Mouse (Mus musculus) gonadal fat pad, adult 2 months (tissue): ENCODE results near the gene Fry. TPM values are rescaled to one million over a fixed set of nuclear protein-coding genes. Genes with fewer than 3 reads are reported as not detected.

Experiments
- DNase-seq: peaks from one replicate; pipeline ENCODE4 v3.0.0-alpha.2; 2012; ENCODE audit warnings: low read depth
- polyA plus RNA-seq: library from polyadenylated mRNA; depleted of rRNA; stranded (reverse); fragments of >200 nt; gene quantifications from 2 replicates; pipeline ENCODE4 v1.2.3, GENCODE M21; 2012

Fry gene
- polyA plus RNA-seq, 1 experiment: 53.3 TPM

- DNase-seq: peak; percentile 81
Observed at GRCm38 (mm10) chr5:150173869-150174268, 55.4 kb downstream of the Fry start.

DNA sequence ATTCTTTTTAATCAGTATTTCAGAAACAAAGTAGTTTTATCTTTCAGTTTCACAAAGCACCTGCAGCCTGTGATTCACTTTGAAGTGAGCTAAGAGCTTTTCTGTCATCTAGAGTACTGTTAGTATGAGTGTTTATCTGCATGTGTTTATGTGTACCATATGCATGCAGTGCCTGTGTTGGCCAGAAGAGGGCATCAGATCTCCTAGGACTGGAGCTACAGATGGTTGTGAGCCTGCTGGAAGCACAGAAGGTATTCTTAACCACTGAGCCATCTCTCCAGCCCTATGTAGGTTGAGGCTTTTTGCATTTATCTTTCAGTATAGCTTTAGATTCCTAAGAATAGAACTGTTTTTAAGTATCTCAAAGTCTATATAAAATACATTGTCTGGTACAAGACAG, 56.5 kb downstream of the Fry start:
- DNase-seq: no peak

- no peak for DNase-seq
Observed at GRCm38 (mm10) chr5:150176251-150177015, 58.0 kb downstream of the Fry start.

DNA sequence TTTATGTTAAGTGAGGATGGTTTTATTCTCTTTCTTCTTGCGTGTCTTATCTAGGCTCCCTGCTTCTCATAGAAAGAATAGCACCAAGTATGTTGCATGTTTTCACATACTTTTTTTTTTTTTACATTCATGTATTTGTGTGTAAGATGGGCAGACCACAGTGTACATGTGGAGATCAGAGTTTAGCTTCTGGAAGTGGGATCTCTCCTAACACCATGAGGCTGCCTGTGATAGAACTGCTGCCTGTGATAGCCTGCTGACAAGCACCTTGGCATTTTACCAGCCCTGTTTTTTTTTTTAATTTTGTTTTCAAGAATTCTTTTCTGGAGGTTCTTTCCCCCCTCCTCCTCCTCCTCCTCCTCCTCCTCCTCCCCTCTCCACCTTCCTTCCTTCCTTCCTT, 59.3 kb downstream of the Fry start:
- DNase-seq: no peak

- no peak for DNase-seq
Observed at GRCm38 (mm10) chr5:150178194-150178801, 59.9 kb downstream of the Fry start.

GRCm38 (mm10) chr5:150180985-150181607, 62.7 kb downstream of the Fry start:
- no peak for DNase-seq

DNA sequence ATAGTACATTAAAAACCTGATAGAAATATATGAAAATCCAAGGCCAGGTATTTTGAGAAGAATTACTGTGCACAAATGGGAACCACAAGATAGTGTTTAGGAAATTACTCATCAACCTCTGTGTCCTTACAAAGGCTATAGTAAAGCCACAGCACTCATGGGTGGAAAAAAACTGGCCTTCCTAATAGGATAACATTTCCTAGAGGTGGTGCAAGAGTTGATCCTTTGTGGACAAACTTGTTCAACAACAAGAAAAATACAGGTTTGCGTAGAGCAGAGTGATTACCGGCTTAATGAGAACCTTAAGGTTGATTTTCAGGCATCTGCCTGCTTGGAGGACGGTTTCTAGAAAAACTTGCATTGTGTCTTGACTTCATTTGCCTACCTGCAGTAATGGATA, 66.5 kb downstream of the Fry start:
- no peak for DNase-seq

DNA sequence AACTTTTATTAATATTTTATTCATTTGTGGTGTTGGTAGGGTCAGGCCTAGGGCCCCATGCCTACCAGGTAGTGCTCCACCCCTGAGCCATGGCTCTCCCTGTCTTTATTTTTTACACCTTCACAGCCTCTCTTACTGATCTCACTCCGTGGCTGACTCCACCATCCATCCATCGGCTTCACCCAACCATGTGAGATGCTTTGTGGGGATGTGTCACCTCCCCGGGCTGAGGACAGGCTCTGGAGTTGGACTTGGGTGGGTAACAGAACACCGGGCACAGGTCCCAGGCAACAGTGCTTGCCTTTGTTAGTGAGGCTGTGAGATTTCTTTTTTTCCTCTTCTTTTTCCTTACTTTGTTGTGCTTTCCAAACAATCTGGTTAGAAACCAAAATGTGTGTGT, 67.7 kb downstream of the Fry start:
- no peak for DNase-seq

GRCm38 (mm10) chr5:150186676-150187075, 68.2 kb downstream of the Fry start:
- DNase-seq: no peak

- no peak for DNase-seq
Observed at GRCm38 (mm10) chr5:150188031-150188430, 69.6 kb downstream of the Fry start.

- no peak for DNase-seq
Observed at GRCm38 (mm10) chr5:150190454-150191358, 72.3 kb downstream of the Fry start.

GRCm38 (mm10) chr5:150195514-150196210, 77.2 kb downstream of the Fry start:
- no peak for DNase-seq

DNA sequence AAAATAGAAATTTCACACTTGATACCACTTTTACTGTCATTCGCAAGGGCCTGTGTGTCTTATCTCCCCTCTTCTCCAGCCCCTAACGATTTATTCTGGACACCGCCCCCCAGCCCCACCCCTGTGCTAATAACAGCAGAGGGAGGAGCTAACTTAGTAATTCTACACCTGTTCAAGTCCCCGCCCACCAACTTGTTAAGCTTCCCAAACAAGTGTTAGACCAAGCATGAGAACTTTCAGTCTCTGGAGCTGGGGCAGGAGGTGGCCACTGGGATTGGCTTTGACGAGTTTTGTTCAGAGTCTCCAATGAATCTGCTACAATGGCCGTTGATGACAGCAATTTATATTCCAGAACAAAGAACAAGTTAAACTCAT, 77.8 kb downstream of the Fry start:
- DNase-seq: no peak

GRCm38 (mm10) chr5:150196881-150197311, 78.5 kb downstream of the Fry start:
- DNase-seq: no peak

DNA sequence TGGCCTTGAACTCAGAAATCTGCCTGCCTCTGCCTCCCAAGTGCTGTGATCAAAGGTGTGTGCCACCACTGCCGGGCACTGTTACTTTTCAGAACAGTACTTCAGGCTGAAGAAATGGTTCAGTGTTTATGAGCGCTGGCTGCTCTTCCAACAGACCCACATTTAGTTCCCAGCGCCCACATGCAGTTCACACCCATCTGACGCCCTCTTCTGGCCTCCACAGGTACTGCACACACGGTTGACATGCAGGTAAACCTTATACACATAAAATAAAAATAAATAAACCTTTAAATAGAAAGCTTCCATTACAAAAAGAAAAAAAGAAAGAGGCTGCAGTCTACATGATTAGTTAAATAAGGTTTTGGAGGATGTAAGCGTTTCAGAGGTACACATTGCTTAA, 88.3 kb downstream of the Fry start:
- DNase-seq: no peak

DNA sequence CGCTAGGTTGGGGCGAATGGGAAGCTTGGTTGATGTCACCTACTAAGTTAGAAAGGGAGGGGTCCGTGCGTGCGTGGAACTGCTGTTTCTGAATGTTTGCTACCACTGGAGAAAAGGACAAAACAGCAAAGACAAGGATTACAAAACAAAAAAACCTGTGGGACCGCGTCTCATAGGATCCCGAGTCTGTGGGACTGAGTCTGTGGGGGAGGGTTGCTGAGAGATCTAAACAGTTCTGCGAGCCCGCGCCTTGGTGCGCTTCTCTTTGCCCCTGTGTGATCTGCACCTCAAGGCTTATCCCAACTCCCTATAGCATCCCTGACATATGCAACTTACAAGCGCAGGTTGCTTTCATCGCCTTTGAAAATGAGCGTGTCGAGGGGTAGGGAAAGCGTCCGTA, 89.2 kb downstream of the Fry start:
- DNase-seq: no peak

DNA sequence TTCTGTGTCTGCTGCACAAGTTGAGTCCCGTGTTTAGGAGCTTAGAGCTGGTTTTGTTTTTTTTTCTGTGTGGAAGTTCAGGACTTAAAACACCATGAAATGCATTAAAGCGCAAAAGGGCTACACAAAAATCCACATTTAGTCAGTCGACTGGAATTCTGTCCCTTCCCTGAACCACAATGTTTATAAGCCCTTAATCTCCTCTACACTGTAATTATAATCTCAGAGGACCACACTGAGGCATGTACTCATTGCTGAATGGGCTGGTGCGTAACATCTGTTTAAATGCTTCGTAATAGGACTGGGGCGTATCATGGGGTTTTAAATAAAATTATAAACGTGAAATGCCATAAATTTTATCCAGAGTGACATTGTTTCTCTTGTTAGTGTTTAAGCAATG, 89.6 kb downstream of the Fry start:
- no peak for DNase-seq

GRCm38 (mm10) chr5:150214081-150214480, 95.6 kb downstream of the Fry start:
- DNase-seq: peak; percentile 74

DNA sequence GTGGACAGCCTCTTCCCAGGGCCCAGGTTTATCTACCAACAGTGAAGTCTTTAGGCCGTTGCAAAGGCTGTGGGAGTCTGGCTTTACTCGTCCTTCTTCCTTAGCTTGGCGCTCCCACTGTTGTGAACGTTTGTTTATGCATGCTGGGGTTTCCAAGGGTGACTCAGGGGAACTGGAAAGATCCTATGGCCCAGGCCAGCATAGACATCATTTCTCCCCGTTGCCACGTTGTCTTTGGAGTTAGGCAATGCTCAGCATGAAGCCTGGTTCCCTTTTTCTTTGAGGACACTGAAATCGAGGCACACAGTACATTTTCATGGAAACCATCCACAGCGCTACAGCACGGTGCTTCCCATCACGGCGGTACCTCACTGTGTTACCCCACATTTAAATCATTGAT, 97.6 kb downstream of the Fry start:
- DNase-seq: no peak

DNA sequence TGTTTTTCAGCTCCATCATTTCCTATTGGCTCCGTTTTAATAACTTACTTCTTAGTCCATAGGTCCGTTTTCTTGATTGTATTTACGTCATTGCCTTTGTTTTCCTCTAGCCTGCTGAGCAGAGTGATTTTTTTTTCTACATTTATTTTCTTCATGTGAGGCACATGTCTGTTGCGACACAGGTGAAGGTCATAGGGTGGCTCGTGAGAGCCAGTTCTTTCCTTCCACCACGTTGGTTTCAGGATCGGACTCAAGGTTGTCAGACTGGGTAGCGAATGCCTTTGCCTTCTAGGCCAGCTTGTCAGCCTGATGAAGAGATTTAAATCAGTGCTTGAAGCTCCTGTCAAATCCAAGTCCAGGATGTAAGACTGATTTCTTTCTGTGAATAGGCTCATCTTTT, 101.0 kb downstream of the Fry start:
- no peak for DNase-seq

DNA sequence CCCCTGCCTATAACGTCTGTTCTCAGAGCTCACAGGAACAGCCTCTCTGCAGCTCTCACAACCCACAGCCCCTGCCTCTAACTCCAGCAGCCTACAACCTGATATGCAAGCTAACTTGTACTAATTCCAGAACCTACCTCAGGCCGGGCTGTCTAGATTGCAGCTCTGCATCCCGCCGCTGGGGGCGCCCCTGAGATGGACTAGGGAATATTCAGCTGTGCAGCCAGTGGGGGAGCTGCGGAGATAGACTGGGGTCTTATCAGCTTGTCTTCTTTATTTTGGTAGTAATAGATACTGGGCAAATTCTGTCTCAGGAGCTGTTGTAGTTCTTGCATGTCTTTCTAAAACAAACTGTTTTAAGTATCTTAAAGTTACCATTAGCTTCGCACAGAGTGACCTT, 101.9 kb downstream of the Fry start:
- DNase-seq: no peak

DNA sequence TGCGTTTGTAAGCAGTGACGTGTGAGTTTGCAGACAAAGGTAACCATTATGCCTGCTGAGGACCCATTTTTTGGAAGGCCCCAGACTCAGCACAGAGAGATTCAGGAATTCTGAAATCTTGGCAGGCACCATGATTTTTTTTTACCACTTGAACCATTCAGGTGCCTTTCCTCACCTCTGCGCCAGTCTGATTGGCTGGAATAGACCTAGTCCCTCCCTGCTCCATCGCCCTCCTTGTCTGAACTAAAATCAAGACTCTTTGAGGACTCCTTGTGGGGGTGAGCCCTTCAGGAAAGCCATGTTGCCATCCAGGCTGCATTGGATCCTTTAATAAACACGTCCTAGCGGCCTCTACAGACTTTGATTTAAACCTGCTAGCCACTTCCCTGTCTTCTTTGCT, 103.4 kb downstream of the Fry start:
- no peak for DNase-seq
